8 mouse cellular contexts compared by ENCODE assay signal in genomic region chr5:113136951-113137487, GRCm38 (mm10). TPM values are rescaled to one million over a fixed set of nuclear protein-coding genes. Genes with fewer than 3 reads are reported as not detected.
DNase-seq lines count a peak whose midpoint lies in the region; ATAC-seq and TF ChIP-seq lines count a peak whose summit lies in the region.

No protein-coding gene starts in this region.

- H3K36me3 ChIP-seq in embryonic facial prominence, embryonic 11.5 days (replicated peaks; ENCODE audit: control insufficient read depth, insufficient read depth, low read depth, low read length), result no peaks in the 10 kb centered on the region
- H3K36me3 ChIP-seq in heart, embryonic 14.5 days (ENCODE audit: control insufficient read depth, insufficient read depth, low read length), result peaks cover 21% of the 10 kb centered on the region
- H3K36me3 ChIP-seq in liver, embryonic 15.5 days (replicated peaks), result no peaks in the 10 kb centered on the region

- peaks cover 7% of the 10 kb centered on the region for H3K27me3 ChIP-seq in embryonic facial prominence, embryonic 11.5 days (ENCODE audit: control insufficient read depth, insufficient read depth, low read length)
- no peaks in the 10 kb centered on the region for H3K27me3 ChIP-seq in heart, embryonic 14.5 days (ENCODE audit: control insufficient read depth, insufficient read depth, low read length)
- peaks cover 28% of the 10 kb centered on the region for H3K27me3 ChIP-seq in liver, embryonic 15.5 days

- H3K9me3 ChIP-seq in embryonic facial prominence, embryonic 11.5 days (replicated peaks; ENCODE audit: control insufficient read depth, low read length), result no peaks in the 10 kb centered on the region
- peaks cover 6% of the 10 kb centered on the region; the same call in 1 of the 2 replicates for H3K9me3 ChIP-seq in heart, embryonic 14.5 days (ENCODE audit: control insufficient read depth, low read length)
- H3K9me3 ChIP-seq in liver, embryonic 15.5 days (replicated peaks), result no peaks in the 10 kb centered on the region

- ATAC-seq in CD4-positive, CD25-positive, alpha-beta regulatory T cell, adult 4 months, result no peak
- no peak for ATAC-seq in embryonic facial prominence, embryonic 11.5 days (replicated peaks; ENCODE audit: insufficient number of reproducible peaks, low FRiP score, low TSS enrichment, low read depth)
- ATAC-seq in heart, embryonic 14.5 days (ENCODE audit: insufficient number of reproducible peaks, insufficient read depth, low FRiP score, low read depth), result peak; percentile 12
- ATAC-seq in liver, embryonic 15.5 days (ENCODE audit: insufficient read depth), result no peak

- H3K27ac ChIP-seq in embryonic facial prominence, embryonic 11.5 days (replicated peaks; ENCODE audit: low read depth, low read length), result no peak overlapping the region
- H3K27ac ChIP-seq in heart, embryonic 14.5 days (replicated peaks in 1 of 2; ENCODE audit: control insufficient read depth in 1 of 2, insufficient read depth in 1 of 2, low read depth in 2 of 2, low read length in 2 of 2), result peak overlapping the region; percentile 91 to 98
- peak overlapping the region; percentile 19; the same call in 1 of the 2 replicates for H3K27ac ChIP-seq in liver, embryonic 15.5 days (replicated peaks)
- H3K27ac ChIP-seq in olfactory bulb, adult 2 months (ENCODE audit: insufficient read depth, low read depth, low read length), result peak overlapping the region; percentile 96

- H3K4me1 ChIP-seq in embryonic facial prominence, embryonic 11.5 days (ENCODE audit: control insufficient read depth, insufficient read depth, low read length), result peaks cover 6% of the 10 kb centered on the region
- H3K4me1 ChIP-seq in heart, embryonic 14.5 days (ENCODE audit: control insufficient read depth in 2 of 2, insufficient read depth in 2 of 2, low read length in 2 of 2), result peaks cover 32 to 55% of the 10 kb centered on the region in 2 experiments
- H3K4me1 ChIP-seq in liver, embryonic 15.5 days (replicated peaks), result peaks cover 50% of the 10 kb centered on the region
- H3K4me1 ChIP-seq in olfactory bulb, adult 2 months (ENCODE audit: control insufficient read depth, insufficient read depth, low read length), result peaks cover 59% of the 10 kb centered on the region

- H3K4me3 ChIP-seq in embryonic facial prominence, embryonic 11.5 days (ENCODE audit: low read depth, low read length), result peak overlapping the region; percentile 40
- H3K4me3 ChIP-seq in heart, embryonic 14.5 days (ENCODE audit: control insufficient read depth in 1 of 2, insufficient read depth in 1 of 2, low read depth in 1 of 2, low read length in 2 of 2), result peak overlapping the region; percentile 66 to 81
- peak overlapping the region; percentile 56 for H3K4me3 ChIP-seq in liver, embryonic 15.5 days (replicated peaks)
- H3K4me3 ChIP-seq in olfactory bulb, adult 2 months (ENCODE audit: insufficient read depth, low read depth, low read length), result peak overlapping the region; percentile 68

- H3K4me2 ChIP-seq in embryonic facial prominence, embryonic 11.5 days (ENCODE audit: low read depth, low read length), result peak overlapping the region; percentile 93; the same call in 1 of the 2 replicates
- peak overlapping the region; percentile 91 for H3K4me2 ChIP-seq in heart, embryonic 14.5 days (ENCODE audit: low read length)
- peak overlapping the region; percentile 74 for H3K4me2 ChIP-seq in liver, embryonic 15.5 days

- 67% methylated on average over 13 of the region's 13 CpGs for WGBS in embryonic facial prominence, embryonic 11.5 days
- 11% methylated on average over 13 of the region's 13 CpGs for WGBS in heart, embryonic 14.5 days
- 45% methylated on average over 13 of the region's 13 CpGs for WGBS in liver, embryonic 15.5 days (ENCODE audit: insufficient replicate concordance)
- 51% methylated on average over 13 of the region's 13 CpGs for WGBS in olfactory bulb, adult 2 months

- H3K9ac ChIP-seq in embryonic facial prominence, embryonic 11.5 days (replicated peaks; ENCODE audit: low read length), result no peak overlapping the region
- peak overlapping the region; percentile 96 for H3K9ac ChIP-seq in heart, embryonic 14.5 days (ENCODE audit: low read length)
- peak overlapping the region; percentile 49; the same call in 1 of the 2 replicates for H3K9ac ChIP-seq in liver, embryonic 15.5 days

- DNase-seq in CD4-positive, CD25-positive, alpha-beta regulatory T cell, adult 2 months (ENCODE audit: low read depth, low spot score), result peak; percentile 25
- no peak for DNase-seq in embryonic facial prominence, embryonic 11.5 days (ENCODE audit: low spot score)
- no peak for DNase-seq in spleen, postnatal 14 days (ENCODE audit: low spot score in 2 of 2)
- no peak for DNase-seq in right cerebral cortex, postnatal 4 days

- TF ChIP-seq POLR2A in olfactory bulb, adult 2 months (IDR thresholded peaks at IDR 0.05; ENCODE audit: insufficient read depth, low read depth, low read length), result no peak

- no peak for TF ChIP-seq CTCF in olfactory bulb, adult 2 months (IDR thresholded peaks at IDR 0.05; ENCODE audit: insufficient read depth, low read depth, low read length)

RNA-seq across cellular contexts. Expression of gene Crybb3, which starts 55.6 kb away (rescaled TPM):
- not detected for polyA plus RNA-seq in CD4-positive, CD25-positive, alpha-beta regulatory T cell, adult 4 months (2017; shearing (Covaris generic))
- 4.0 and 20.8 TPM in 2 replicates for polyA plus RNA-seq in embryonic facial prominence, embryonic 11.5 days (2014; fragmentation: Nextera tagmentation; extraction: Ambion mirVana)
- 0.91 and 1.1 TPM in 2 replicates for polyA plus RNA-seq in heart, embryonic 14.5 days (2014; fragmentation: Nextera tagmentation; extraction: Ambion mirVana)
- 0.18 TPM in 1 of 2 replicates, not detected in the other for polyA plus RNA-seq in liver, embryonic 15.5 days (2015; fragmentation: Nextera tagmentation; extraction: Ambion mirVana)
- polyA plus RNA-seq in olfactory bulb, adult 2 months (2012; ENCODE audit: insufficient read depth, insufficient read length, low replicate concordance, missing spikeins), result not detected in 2 replicates
